Mouse (Mus musculus): Measurements from ENCODE around the gene Bik. TPM values are rescaled to one million over a fixed set of nuclear protein-coding genes. Genes with fewer than 3 reads are reported as not detected.

The Bik gene
- polyA plus RNA-seq, 1 experiment: 4.7 TPM

DNA sequence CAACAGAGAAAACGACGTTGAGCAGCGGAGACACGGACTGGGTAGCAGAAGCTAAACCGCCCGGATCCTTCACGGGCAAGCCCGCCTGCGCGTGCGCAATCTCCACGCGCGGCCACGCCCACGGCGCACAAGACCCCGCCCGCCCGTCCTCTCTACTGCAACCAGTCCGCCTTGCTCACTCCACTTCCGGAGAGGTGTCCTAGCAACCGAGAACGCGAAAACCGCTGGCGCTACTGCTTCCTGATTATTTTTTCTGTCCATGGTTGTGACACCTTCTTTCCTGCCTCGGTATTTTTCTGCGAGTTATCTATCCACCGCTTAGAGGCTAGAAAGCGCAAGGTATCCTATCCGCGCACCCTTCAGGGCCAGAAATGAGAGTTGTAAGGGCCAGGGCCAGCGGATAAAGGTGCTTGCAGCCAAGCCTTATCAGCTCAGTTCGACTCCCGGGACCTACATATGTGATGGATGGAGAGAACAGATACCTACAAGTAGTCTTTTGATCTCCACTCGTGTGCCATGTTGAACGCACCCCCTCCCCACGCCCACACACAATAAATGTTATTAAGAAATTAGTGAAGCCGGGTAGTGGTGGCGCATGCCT lies 15.8 kb upstream of the Bik start, which contains the start of gene Ttll1:
Gene Ttll1, minus strand, starts transcription at position 89 of the 601 bp plus-strand sequence.
- Histone ChIP-seq H3K27ac (ENCODE audit: insufficient read depth, low read length) (peak within 1 kb of the TSS; percentile 36), H3K4me1 (ENCODE audit: control insufficient read depth, insufficient read depth, insufficient read length) (no peaks in the 10 kb centered on the region), H3K36me3 (ENCODE audit: control insufficient read depth, insufficient read depth, low read length) (no peaks in the 10 kb centered on the region), H3K27me3 (ENCODE audit: control insufficient read depth, insufficient read depth, low read length) (no peaks in the 10 kb centered on the region), H3K4me3 (ENCODE audit: extremely low read depth, insufficient read depth, insufficient read length) (peak within 1 kb of the TSS; percentile 51)
- WGBS: 10% methylated on average over 40 of the region's 41 CpGs
- DNase-seq (ENCODE audit: low read depth in 1 of 2, low spot score in 2 of 2): peak; percentile 87 to 97
- TF ChIP-seq POLR2A (IDR thresholded peaks at IDR 0.05; ENCODE audit: low read depth, low read length): no peak
- no peak for TF ChIP-seq CTCF (IDR thresholded peaks at IDR 0.05; ENCODE audit: extremely low read depth, insufficient read depth, insufficient read length, insufficient replicate concordance)

DNA sequence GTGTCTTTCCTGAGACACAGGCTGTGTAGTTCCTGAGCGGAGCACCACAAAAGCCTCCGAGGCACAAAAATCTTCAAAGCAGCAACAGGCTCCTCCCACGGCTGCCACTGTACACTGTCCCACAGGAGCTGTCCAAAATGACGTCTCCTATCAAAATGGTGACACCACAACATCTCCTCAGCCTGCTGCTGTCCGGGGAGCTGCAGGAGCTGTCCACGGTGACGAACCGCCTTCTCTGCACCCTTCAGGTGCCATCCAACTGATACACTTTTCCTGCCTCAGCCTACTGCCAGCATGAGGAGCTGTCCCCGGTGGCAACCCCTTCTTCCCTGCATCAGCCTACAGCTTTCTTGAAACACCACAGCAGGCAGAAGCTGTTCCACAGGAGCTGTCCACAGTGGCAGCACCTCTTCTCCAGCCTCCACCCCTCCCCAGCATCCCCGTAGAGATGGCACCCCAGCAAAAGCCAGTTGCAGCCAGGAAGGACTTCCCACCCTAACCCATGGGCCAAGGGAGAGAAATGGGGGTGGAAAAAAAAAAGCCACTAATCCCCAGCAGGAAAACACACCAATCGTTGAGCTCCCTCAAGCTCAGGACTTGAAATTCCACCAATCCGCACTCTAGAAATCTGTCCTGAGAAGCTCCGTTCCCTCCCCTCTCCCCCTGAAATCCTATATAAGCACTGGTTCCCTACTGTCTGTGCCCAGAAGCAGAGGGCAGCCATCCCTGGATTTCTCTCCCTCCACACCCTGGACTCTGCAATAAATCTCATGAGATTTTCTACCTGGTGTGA lies 14.0 kb upstream of the Bik start:
- DNase-seq (ENCODE audit: low read depth in 1 of 2, low spot score in 2 of 2): no peak
- WGBS: 66% methylated on average over 13 of the region's 13 CpGs
- no peak for TF ChIP-seq POLR2A (IDR thresholded peaks at IDR 0.05; ENCODE audit: low read depth, low read length)
- TF ChIP-seq CTCF (IDR thresholded peaks at IDR 0.05; ENCODE audit: extremely low read depth, insufficient read depth, insufficient read length, insufficient replicate concordance): no peak
- Histone ChIP-seq H3K36me3 (ENCODE audit: control insufficient read depth, insufficient read depth, low read length) (no peaks in the 10 kb centered on the region), H3K27me3 (ENCODE audit: control insufficient read depth, insufficient read depth, low read length) (no peaks in the 10 kb centered on the region), H3K4me1 (ENCODE audit: control insufficient read depth, insufficient read depth, insufficient read length) (no peaks in the 10 kb centered on the region), H3K27ac (ENCODE audit: insufficient read depth, low read length) (no peak overlapping the region), H3K4me3 (ENCODE audit: extremely low read depth, insufficient read depth, insufficient read length) (no peak overlapping the region)

DNA sequence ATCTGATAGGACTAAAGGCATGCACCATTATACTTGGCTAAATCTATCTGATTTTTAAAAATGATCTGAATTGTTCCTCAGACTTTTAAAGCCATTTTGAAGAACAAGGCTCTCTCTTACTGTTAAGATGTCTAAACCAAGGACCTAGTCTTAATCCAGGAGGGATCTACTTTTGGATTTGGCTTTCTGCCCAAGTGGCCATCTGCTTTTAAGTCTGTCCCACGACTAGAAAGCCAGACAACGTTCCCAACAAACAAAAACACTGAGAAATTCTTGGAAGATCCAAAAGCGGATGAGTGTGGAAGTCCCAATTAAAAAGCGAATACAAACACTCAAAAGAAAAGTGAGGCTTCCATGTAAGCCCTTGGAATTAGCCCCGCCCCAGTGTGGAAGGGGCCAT lies 11.6 kb upstream of the Bik start:
- WGBS: 77% methylated on average over 5 of the region's 5 CpGs
- H3K36me3 ChIP-seq (ENCODE audit: control insufficient read depth, insufficient read depth, low read length): no peaks in the 10 kb centered on the region

DNA sequence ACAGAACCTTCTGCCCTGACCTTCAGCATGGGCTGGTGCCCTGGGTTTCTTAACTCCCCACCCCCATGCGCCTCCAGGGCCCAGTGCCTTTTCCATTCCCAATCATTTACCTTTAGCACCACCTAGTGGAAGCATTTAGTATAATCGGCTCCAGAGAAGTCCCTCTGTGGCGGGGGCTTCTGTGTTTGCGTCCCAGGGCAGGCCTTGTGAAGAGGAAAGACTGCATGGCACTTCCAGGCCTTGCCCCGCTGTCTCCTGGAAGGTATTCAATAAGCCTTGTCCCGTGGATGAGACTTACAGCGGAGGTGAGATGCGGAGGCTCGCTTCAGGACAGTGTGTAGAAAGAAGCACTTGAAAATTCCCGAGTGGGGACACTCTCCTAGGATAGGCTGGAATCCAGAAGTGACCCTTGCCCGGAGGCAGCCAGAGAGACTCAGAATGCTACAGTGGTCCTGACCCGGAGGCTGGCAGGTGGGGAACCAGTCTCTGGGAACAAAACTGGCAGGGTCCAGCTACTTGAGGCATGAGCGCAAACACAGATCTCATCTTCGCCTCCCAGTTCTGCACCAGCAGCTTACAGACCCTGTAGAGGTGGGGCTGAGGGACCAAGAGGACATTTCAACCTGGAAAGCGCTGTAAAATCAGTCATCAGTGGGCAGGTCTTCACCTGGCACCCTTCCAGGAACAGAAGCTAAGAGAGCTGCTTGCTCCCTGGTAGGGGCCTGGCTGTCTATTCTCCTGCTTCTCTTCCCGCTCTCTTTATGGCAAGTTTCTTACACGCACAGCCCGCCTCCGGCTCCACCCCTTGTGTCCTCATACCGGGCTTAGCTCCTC lies 8.2 kb upstream of the Bik start:
- Histone ChIP-seq H3K27me3 (ENCODE audit: control insufficient read depth, insufficient read depth, low read length) (no peaks in the 10 kb centered on the region), H3K27ac (ENCODE audit: insufficient read depth, low read length) (no peak overlapping the region), H3K4me3 (ENCODE audit: extremely low read depth, insufficient read depth, insufficient read length) (no peak overlapping the region), H3K4me1 (ENCODE audit: control insufficient read depth, insufficient read depth, insufficient read length) (no peaks in the 10 kb centered on the region), H3K36me3 (ENCODE audit: control insufficient read depth, insufficient read depth, low read length) (no peaks in the 10 kb centered on the region)
- DNase-seq (ENCODE audit: low read depth in 1 of 2, low spot score in 2 of 2): peak; percentile 34 to 37
- 46% methylated on average over 20 of the region's 20 CpGs for WGBS
- TF ChIP-seq CTCF (IDR thresholded peaks at IDR 0.05; ENCODE audit: extremely low read depth, insufficient read depth, insufficient read length, insufficient replicate concordance) (peak; percentile 47; the same call in 1 of the 2 replicates), POLR2A (IDR thresholded peaks at IDR 0.05; ENCODE audit: low read depth, low read length) (no peak)

More for the DNA sequence above, 11.6 kb upstream of the Bik start:
- no peak overlapping the region for H3K27ac ChIP-seq (ENCODE audit: insufficient read depth, low read length)
- no peak for TF ChIP-seq CTCF (IDR thresholded peaks at IDR 0.05; ENCODE audit: extremely low read depth, insufficient read depth, insufficient read length, insufficient replicate concordance)
- TF ChIP-seq POLR2A (IDR thresholded peaks at IDR 0.05; ENCODE audit: low read depth, low read length): no peak
- H3K4me3 ChIP-seq (ENCODE audit: extremely low read depth, insufficient read depth, insufficient read length): no peak overlapping the region
- no peaks in the 10 kb centered on the region for H3K4me1 ChIP-seq (ENCODE audit: control insufficient read depth, insufficient read depth, insufficient read length)
- DNase-seq (ENCODE audit: low read depth in 1 of 2, low spot score in 2 of 2): no peak
- no peaks in the 10 kb centered on the region for H3K27me3 ChIP-seq (ENCODE audit: control insufficient read depth, insufficient read depth, low read length)

DNA sequence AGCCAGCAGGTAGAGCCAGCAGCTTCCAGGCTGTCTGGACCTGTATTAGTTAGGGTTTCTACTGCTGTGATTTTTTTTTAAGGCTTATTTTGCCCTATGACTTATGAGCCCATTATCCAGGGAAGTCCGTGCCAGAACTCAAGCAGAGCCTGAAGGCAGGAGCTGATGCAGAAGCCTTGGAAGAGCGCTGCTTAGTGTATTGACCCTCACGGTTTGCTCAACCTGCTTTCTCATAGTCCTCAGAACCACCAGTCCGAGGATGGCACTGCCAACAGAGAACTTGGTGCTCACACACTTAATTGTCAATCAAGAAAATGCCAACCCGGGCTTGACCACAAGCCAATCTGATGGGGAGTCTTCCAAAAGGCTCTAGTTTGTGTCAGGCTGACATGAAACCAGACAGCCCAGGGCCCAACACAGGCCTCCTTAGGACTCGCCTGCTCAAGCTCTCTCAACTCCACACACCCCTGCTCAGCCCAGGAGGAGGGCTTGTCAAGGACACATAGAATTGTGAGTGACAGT lies 5.7 kb upstream of the Bik start:
- no peaks in the 10 kb centered on the region for H3K27me3 ChIP-seq (ENCODE audit: control insufficient read depth, insufficient read depth, low read length)
- H3K4me1 ChIP-seq (ENCODE audit: control insufficient read depth, insufficient read depth, insufficient read length): no peaks in the 10 kb centered on the region
- WGBS: 79% methylated on average over 6 of the region's 6 CpGs
- no peaks in the 10 kb centered on the region for H3K36me3 ChIP-seq (ENCODE audit: control insufficient read depth, insufficient read depth, low read length)
- no peak overlapping the region for H3K27ac ChIP-seq (ENCODE audit: insufficient read depth, low read length)
- TF ChIP-seq POLR2A (IDR thresholded peaks at IDR 0.05; ENCODE audit: low read depth, low read length) (no peak), CTCF (IDR thresholded peaks at IDR 0.05; ENCODE audit: extremely low read depth, insufficient read depth, insufficient read length, insufficient replicate concordance) (no peak)
- H3K4me3 ChIP-seq (ENCODE audit: extremely low read depth, insufficient read depth, insufficient read length): no peak overlapping the region
- no peak for DNase-seq (ENCODE audit: low read depth in 1 of 2, low spot score in 2 of 2)

DNA sequence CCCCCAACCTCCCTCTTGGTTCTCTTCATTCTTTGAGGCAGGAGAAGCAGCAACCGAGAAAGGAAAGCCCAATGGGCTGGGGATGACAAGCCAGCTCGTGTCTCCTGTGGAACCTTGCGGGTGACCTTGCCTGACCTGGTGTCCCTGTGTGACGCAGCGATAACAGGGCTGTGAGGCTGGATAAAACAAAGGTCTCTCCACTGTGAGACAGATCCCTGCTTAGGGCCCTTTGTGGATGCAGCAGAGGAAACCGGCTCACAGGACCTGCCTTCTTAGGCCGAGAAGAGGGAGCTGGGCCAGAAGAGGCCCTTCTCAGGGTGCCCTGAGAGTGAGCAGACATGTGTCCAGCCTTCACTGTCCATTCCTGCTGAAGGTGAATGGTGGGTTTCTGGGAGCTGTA lies 3.5 kb upstream of the Bik start:
- WGBS: 71% methylated on average over 7 of the region's 7 CpGs
- Histone ChIP-seq H3K27me3 (ENCODE audit: control insufficient read depth, insufficient read depth, low read length) (peaks cover 14% of the 10 kb centered on the region), H3K4me1 (ENCODE audit: control insufficient read depth, insufficient read depth, insufficient read length) (peaks cover 11% of the 10 kb centered on the region; the same call in 1 of the 2 replicates), H3K4me3 (ENCODE audit: extremely low read depth, insufficient read depth, insufficient read length) (no peak overlapping the region), H3K36me3 (ENCODE audit: control insufficient read depth, insufficient read depth, low read length) (no peaks in the 10 kb centered on the region), H3K27ac (ENCODE audit: insufficient read depth, low read length) (no peak overlapping the region)
- no peak for TF ChIP-seq CTCF (IDR thresholded peaks at IDR 0.05; ENCODE audit: extremely low read depth, insufficient read depth, insufficient read length, insufficient replicate concordance)
- no peak for TF ChIP-seq POLR2A (IDR thresholded peaks at IDR 0.05; ENCODE audit: low read depth, low read length)
- DNase-seq (ENCODE audit: low read depth in 1 of 2, low spot score in 2 of 2): no peak
